18 mouse cellular contexts compared by ENCODE assay signal in the genomic region with DNA sequence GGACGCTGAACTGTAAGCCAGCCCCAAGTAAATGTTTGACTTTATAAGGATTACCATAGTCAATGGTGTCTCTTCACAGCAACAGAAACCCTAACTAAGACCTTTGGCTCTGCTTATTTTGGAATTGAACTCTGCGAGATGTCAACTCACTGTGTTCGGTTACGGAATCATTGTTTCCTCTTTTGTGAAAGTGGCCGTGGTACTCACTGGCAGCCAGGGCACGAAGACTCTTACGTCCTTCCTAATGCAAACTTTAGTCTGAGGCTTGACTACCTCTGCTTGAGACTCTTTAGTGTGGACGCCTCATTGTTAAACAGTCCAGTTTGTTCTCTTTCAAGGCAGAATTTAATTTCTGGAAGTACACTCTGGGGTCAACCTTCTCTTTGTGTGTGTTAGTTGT. TPM values are rescaled to one million over a fixed set of nuclear protein-coding genes. Genes with fewer than 3 reads are reported as not detected.
"Had no signal": no experiment of that assay in that cellular context is flagged by ENCODE, and none has a peak within 500 bp of the region (broad histone marks: within the 10 kb centered on the region; RNA-seq: fewer than 3 reads in every experiment).

No protein-coding gene starts in this region.

- H3K4me3 ChIP-seq: liver, embryonic 12.5 days; midbrain, embryonic 10.5 days; midbrain, embryonic 13.5 days; neural tube, embryonic 12.5 days; stomach, embryonic 15.5 days had no signal

- ATAC-seq: liver, embryonic 12.5 days; midbrain, embryonic 13.5 days; midbrain, embryonic 16.5 days had no signal

- DNase-seq: lung, adult 18-20 months; lung, embryonic 14.5 days; lung, postnatal 10 days; lung, postnatal 4 days; right cerebral cortex, postnatal 14 days; thymus, adult 2 months; thymus, postnatal 25 days; thymus, postnatal 4 days had no signal

- H3K27ac ChIP-seq: liver, embryonic 12.5 days; liver, embryonic 14.5 days; midbrain, embryonic 10.5 days; midbrain, embryonic 13.5 days; neural tube, embryonic 12.5 days; stomach, embryonic 15.5 days; stomach, postnatal 0 days had no signal

- H3K4me1 ChIP-seq: midbrain, embryonic 10.5 days; midbrain, embryonic 13.5 days; neural tube, embryonic 12.5 days; stomach, embryonic 15.5 days had no signal

RNA-seq across cellular contexts. Expression of gene Fcrlb, which starts 6.6 kb away (rescaled TPM):
- polyA plus RNA-seq: lung, embryonic 14.5 days; lung, embryonic 16.5 days; midbrain, embryonic 10.5 days had no signal

RNA-seq across cellular contexts. Expression of gene Fcrla, which starts 8.1 kb away (rescaled TPM):
- polyA plus RNA-seq: lung, embryonic 14.5 days; lung, embryonic 16.5 days; midbrain, embryonic 10.5 days; midbrain, embryonic 13.5 days; midbrain, embryonic 16.5 days; neural tube, embryonic 12.5 days; neural tube, embryonic 14.5 days had no signal

RNA-seq across cellular contexts. Expression of gene Gm26620, which starts 34.4 kb away (rescaled TPM):
- polyA plus RNA-seq: lung, embryonic 14.5 days had no signal
